Mouse (Mus musculus) CH12.LX (cell line): ENCODE measurements at regions not wholly inside any gene's neighbourhood (a gene's known extent, or its start where the extent isn't known, plus 50 kb on each side); places are given as distances from the start of the nearest gene placed in this dataset.

ENCODE experiments used
- DNase-seq: peaks from one replicate; pipeline ENCODE4 v3.0.0-alpha.2; 2013; ENCODE audit errors: extremely low read depth
- H3K27ac ChIP-seq: 2 replicates; pipeline ENCODE4 v1.5.1; 2012; ENCODE audit warnings: low read depth, mild to moderate bottlenecking, control low read depth, moderate library complexity; ENCODE audit not compliant: insufficient read depth
- H3K27me3 ChIP-seq: replicated peaks from 2 replicates; pipeline ENCODE3; 2012; ENCODE audit warnings: inconsistent platforms
- H3K36me3 ChIP-seq, 2 experiments: replicated peaks in 1 of 2; 2 replicates each; pipeline versions ENCODE3 to v1.6.1; 2012; ENCODE audit warnings: inconsistent platforms in 1 of 2, low read length in 1 of 2, mild to moderate bottlenecking in 1 of 2, mixed read lengths in 1 of 2, moderate library complexity in 1 of 2; ENCODE audit not compliant: control insufficient read depth in 1 of 2, insufficient read depth in 1 of 2
- H3K4me1 ChIP-seq, 2 experiments: 2 replicates each; pipeline ENCODE4 v1.6.1; 2012; ENCODE audit warnings: inconsistent platforms in 1 of 2, moderate library complexity in 1 of 2; ENCODE audit not compliant: insufficient read depth in 2 of 2, control insufficient read depth in 1 of 2
- H3K4me2 ChIP-seq: 2 replicates; pipeline ENCODE4 v1.6.1; 2012; ENCODE audit warnings: low read depth, mild to moderate bottlenecking, control low read depth; ENCODE audit not compliant: poor library complexity, insufficient read depth, severe bottlenecking
- H3K4me3 ChIP-seq, 3 experiments: fragments of 150-350 bp in 1 of 3; sonication (generic) in 1 of 3; replicated peaks in 1 of 3; 2 replicates each; pipeline versions ENCODE3 to v1.5.1; 2011 to 2012; ENCODE audit warnings: low read depth in 2 of 3, low read length in 2 of 3, mild to moderate bottlenecking in 2 of 3, moderate library complexity in 2 of 3, control low read depth in 1 of 3, improper control_type of control experiment in 1 of 3, inconsistent platforms in 1 of 3, mixed read lengths in 1 of 3; ENCODE audit not compliant: poor library complexity in 1 of 3
- H3K79me2 ChIP-seq: replicated peaks from 2 replicates; pipeline ENCODE4 v1.6.1; 2012; ENCODE audit warnings: mild to moderate bottlenecking, moderate library complexity; ENCODE audit not compliant: control insufficient read depth, poor library complexity, insufficient read depth, severe bottlenecking; ENCODE audit errors: extremely low read depth
- H3K9ac ChIP-seq: 2 replicates; pipeline ENCODE4 v1.6.1; 2012; ENCODE audit warnings: low read depth, mild to moderate bottlenecking, control low read depth, moderate library complexity; ENCODE audit not compliant: insufficient read depth
- H3K9me3 ChIP-seq: replicated peaks from 2 replicates; pipeline ENCODE3; 2012; ENCODE audit warnings: low read length, inconsistent platforms, mixed read lengths
- BHLHE40 ChIP-seq: IDR thresholded peaks from 2 replicates; pipeline ENCODE4 v1.6.1; 2011; ENCODE audit warnings: mild to moderate bottlenecking, low read depth, low read length, improper control_type of control experiment
- CHD1 ChIP-seq: IDR thresholded peaks from 2 replicates; pipeline ENCODE4 v1.6.1; 2012; ENCODE audit warnings: low read depth, low read length, improper control_type of control experiment, inconsistent platforms
- E2F4 ChIP-seq: IDR thresholded peaks from 2 replicates; pipeline ENCODE4 v1.6.1; 2011; ENCODE audit warnings: low read depth, low read length, improper control_type of control experiment; ENCODE audit not compliant: insufficient replicate concordance
- ELF1 ChIP-seq: IDR thresholded peaks from 2 replicates; pipeline ENCODE4 v1.6.1; 2014; ENCODE audit warnings: low read depth, mild to moderate bottlenecking, inconsistent platforms, low read length, improper control_type of control experiment
- HCFC1 ChIP-seq: IDR thresholded peaks from 2 replicates; pipeline ENCODE4 v1.6.1; 2012; ENCODE audit warnings: low read depth, mild to moderate bottlenecking, inconsistent platforms, low read length, improper control_type of control experiment
- JUND ChIP-seq: conservative IDR thresholded peaks from 2 replicates; pipeline ENCODE4 v1.6.1; 2011; ENCODE audit warnings: low read depth, low read length, improper control_type of control experiment
- MAX ChIP-seq: IDR thresholded peaks from 2 replicates; pipeline ENCODE4 v1.6.1; 2011; ENCODE audit warnings: low read length, improper control_type of control experiment
- MEF2A ChIP-seq: IDR thresholded peaks from 2 replicates; pipeline ENCODE4 v1.6.1; 2014; ENCODE audit warnings: low read depth, mild to moderate bottlenecking, inconsistent platforms, low read length, improper control_type of control experiment, borderline replicate concordance
- MYC ChIP-seq: IDR thresholded peaks from 2 replicates; pipeline ENCODE4 v1.6.1; 2011; ENCODE audit warnings: low read depth, mild to moderate bottlenecking, improper control_type of control experiment, low read length
- NELFE ChIP-seq: IDR thresholded peaks from 2 replicates; pipeline ENCODE4 v1.6.1; 2011; ENCODE audit warnings: low read depth, low read length, improper control_type of control experiment
- PAX5 ChIP-seq: IDR thresholded peaks from 2 replicates; pipeline ENCODE4 v1.6.1; 2012; ENCODE audit warnings: low read length, inconsistent platforms, mixed read lengths
- POLR2AphosphoS2 ChIP-seq: IDR thresholded peaks from 2 replicates; pipeline ENCODE4 v1.6.1; 2011; ENCODE audit warnings: low read depth, low read length, improper control_type of control experiment
- RAD21 ChIP-seq: IDR thresholded peaks from 2 replicates; pipeline ENCODE4 v1.6.1; 2011; ENCODE audit warnings: low read depth, mild to moderate bottlenecking, low read length, improper control_type of control experiment, moderate library complexity
- RCOR1 ChIP-seq: conservative IDR thresholded peaks from 2 replicates; pipeline ENCODE4 v1.6.1; 2012; ENCODE audit warnings: low read depth, mild to moderate bottlenecking, inconsistent platforms, low read length, improper control_type of control experiment
- SIN3A ChIP-seq: IDR thresholded peaks from 2 replicates; pipeline ENCODE4 v1.6.1; 2012; ENCODE audit warnings: low read length, improper control_type of control experiment, inconsistent platforms
- SMC3 ChIP-seq: IDR thresholded peaks from 2 replicates; pipeline ENCODE4 v1.6.1; 2011; ENCODE audit warnings: low read depth, low read length, improper control_type of control experiment
- USF1 ChIP-seq: IDR thresholded peaks from 2 replicates; pipeline ENCODE4 v1.6.1; 2014; ENCODE audit warnings: low read depth, mild to moderate bottlenecking, inconsistent platforms, low read length, improper control_type of control experiment
- ZNF384 ChIP-seq: IDR thresholded peaks from 2 replicates; pipeline ENCODE4 v1.6.1; 2012; ENCODE audit warnings: low read depth, low read length, improper control_type of control experiment, inconsistent platforms
- dilution Hi-C: fragments of 300-500 bp; cut with MboI; formaldehyde crosslinking; loops from 2 replicates; pipeline ENCODE4 v1.14.3; 2020; ENCODE audit warnings: low sequenced_read_pairs; ENCODE audit not compliant: extremely low pct_unique_long_range_greater_than_20kb, extremely low pct_ligation_motif_present
- in situ Hi-C: fragments of 300-500 bp; cut with MboI; formaldehyde crosslinking; loops from 3 replicates; pipeline ENCODE4 v1.14.3; 2019; ENCODE audit warnings: low sequenced_read_pairs, low pct_ligation_motif_present, low pct_unique_long_range_greater_than_20kb, mixed read lengths

DNA sequence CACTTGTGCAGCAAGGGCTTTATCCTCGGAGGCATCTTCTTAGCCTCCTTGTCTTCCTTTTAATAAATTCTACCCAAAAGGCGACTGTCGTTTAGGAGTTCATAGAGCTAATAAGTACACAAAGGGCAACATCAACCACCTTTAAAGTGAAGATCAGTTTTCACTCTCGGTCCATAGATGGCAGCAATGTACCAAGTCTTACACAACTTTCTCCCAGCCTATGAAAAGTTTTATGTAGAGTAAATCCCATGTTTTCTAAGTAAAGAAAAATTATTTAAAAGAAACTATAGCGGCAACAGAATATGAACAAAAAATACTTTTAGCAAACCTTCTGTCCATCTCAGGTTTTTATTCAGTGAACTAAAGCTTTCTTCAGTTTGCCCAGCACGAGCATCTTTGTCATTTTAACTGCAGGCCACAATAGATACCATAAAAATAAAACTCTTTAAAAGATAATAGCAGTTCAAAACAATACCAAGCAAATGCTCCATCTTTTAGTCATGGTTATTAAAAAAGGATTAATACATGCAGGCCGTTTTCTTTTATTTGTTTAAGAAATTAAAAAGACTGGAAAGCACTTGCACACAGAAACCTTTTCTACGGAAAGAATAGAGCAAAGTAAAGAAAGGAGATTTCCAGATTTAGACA is 443.6 kb upstream of the Klhl1 start:
- Histone ChIP-seq H3K27me3 (no peaks in the 10 kb centered on the region), H3K9ac (no peak overlapping the region), H3K4me1 (no peaks in the 10 kb centered on the region), H3K9me3 (peaks cover 10% of the 10 kb centered on the region), H3K36me3 (no peaks in the 10 kb centered on the region), H3K27ac (no peak overlapping the region), H3K4me2 (no peak overlapping the region), H3K79me2 (no peaks in the 10 kb centered on the region), H3K4me3 (no peak overlapping the region)
- DNase-seq: no peak
- dilution Hi-C loops (no loop called here), in situ Hi-C loops (no loop called here)
- TF ChIP-seq RCOR1 (no peak), MEF2A (no peak), ZNF384 (no peak), RAD21 (peak; percentile 33), SIN3A (no peak), E2F4 (no peak), POLR2AphosphoS2 (no peak)

DNA sequence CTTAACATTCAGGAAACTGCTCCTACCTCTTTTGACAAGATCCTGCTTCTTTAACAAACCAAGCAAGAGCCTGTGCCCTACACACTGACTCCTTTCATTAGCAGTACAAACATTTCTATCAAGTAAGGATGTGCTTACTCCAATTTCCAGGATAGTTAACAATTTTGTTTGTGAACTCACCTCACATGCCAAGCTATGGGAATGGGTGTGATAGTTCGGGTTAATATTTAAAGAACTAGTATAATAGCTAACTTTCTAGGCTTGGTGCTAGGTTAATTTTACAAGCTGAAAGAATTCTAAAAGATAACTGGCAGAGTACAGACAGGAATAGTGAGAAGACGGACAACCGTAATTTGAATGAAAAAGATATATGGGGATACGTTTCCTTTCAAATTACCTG is 437.2 kb upstream of the Klhl1 start:
- H3K9me3 ChIP-seq: peaks cover 16% of the 10 kb centered on the region
- in situ Hi-C loops: no loop called here
- H3K4me3 ChIP-seq: no peak overlapping the region
- H3K36me3 ChIP-seq: no peaks in the 10 kb centered on the region
- dilution Hi-C loops: no loop called here
- no peaks in the 10 kb centered on the region for H3K4me1 ChIP-seq
- TF ChIP-seq USF1 (no peak), CHD1 (no peak), MYC (no peak), MAX (no peak), JUND (no peak), ELF1 (no peak), ZNF384 (no peak), NELFE (no peak), HCFC1 (no peak), PAX5 (no peak), BHLHE40 (no peak), SMC3 (no peak)
- TF ChIP-seq, all 38 proteins: peak for 0
- Histone ChIP-seq H3K27ac (no peak overlapping the region), H3K4me2 (no peak overlapping the region), H3K79me2 (no peaks in the 10 kb centered on the region), H3K9ac (no peak overlapping the region), H3K27me3 (no peaks in the 10 kb centered on the region)
- no peak for DNase-seq
